Comparison of ENCODE assay signal across 10 mouse cellular contexts in the genomic region with DNA sequence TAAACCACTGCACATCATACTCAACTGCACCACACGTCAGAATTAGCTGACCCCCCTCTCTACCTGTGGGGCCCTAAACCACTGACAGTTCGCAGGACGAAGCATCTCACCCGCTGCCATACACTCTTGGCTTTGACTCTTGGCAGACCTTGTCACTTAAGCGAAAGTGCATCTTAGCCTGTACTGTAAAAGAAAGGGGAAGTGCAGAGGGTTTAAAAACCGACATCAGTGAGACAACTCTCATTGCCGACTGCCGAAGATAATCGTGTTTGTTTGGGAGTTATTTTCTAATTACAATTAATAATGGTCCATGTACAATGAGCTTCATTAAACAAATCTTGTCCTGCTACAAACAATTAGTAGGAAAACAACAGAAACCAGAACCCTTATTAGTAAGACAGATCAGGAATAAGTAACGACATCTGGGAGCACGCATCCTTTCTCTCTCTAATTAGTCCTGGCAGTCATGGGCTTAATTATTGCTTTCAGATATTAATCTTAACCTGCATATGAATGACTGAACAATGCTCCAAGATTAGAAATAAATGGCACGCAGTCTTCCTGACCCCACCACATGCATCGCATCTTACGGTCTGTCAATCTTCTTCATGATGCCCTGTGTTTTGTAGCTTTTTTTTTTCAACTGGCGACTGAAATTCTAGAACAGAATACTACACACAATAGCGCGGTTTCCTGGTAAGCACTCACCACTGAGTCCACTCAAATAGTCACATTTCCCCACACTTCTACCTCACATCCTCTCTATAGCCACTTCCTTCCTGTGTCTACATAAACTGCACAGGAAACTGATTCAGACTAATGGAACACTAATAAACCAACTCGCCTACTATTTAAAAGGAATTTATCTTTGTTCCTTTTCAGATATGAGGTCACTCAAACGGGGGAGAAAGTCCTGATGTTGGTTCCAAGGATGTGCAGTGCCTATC. TPM values are rescaled to one million over a fixed set of nuclear protein-coding genes. Genes with fewer than 3 reads are reported as not detected.
DNase-seq lines count a peak whose midpoint lies in the region; ATAC-seq and TF ChIP-seq lines count a peak whose summit lies in the region.
"Had no signal": no experiment of that assay in that cellular context is flagged by ENCODE, and none has a peak within 500 bp of the region (broad histone marks: within the 10 kb centered on the region; RNA-seq: fewer than 3 reads in every experiment).

No protein-coding gene starts in this region.

- intact Hi-C loops in heart, postnatal 10 days (cut with DNase I) = no loop called here

- H3K4me2 ChIP-seq in heart, embryonic 14.5 days (ENCODE audit: low read length) = 0 out of 2 replicates have a peak overlapping the region, but pooled peaks have one; percentile 1
- no peak overlapping the region for H3K4me2 ChIP-seq in limb, embryonic 15.5 days
- H3K4me2 ChIP-seq: neural tube, embryonic 12.5 days had no signal

- H3K9me3 ChIP-seq in heart, embryonic 14.5 days (ENCODE audit: control insufficient read depth, low read length) = no peaks in the 10 kb centered on the region
- no peaks in the 10 kb centered on the region for H3K9me3 ChIP-seq in limb, embryonic 15.5 days
- H3K9me3 ChIP-seq: neural tube, embryonic 12.5 days had no signal

- H3K4me1 ChIP-seq in heart, embryonic 14.5 days (ENCODE audit: control insufficient read depth in 2 of 2, insufficient read depth in 2 of 2, low read length in 2 of 2) = peaks cover 13 to 30% of the 10 kb centered on the region in 2 experiments
- H3K4me1 ChIP-seq in spleen, adult 2 months (ENCODE audit: control insufficient read depth, insufficient read depth, insufficient read length) = peaks cover 2% of the 10 kb centered on the region; the same call in 1 of the 2 replicates
- H3K4me1 ChIP-seq in limb, embryonic 15.5 days = peaks cover 10% of the 10 kb centered on the region; the same call in 1 of the 2 replicates
- H3K4me1 ChIP-seq: neural tube, embryonic 12.5 days had no signal

- H3K36me3 ChIP-seq in heart, embryonic 14.5 days (ENCODE audit: control insufficient read depth, insufficient read depth, low read length) = no peaks in the 10 kb centered on the region
- H3K36me3 ChIP-seq in spleen, adult 2 months (ENCODE audit: control insufficient read depth, insufficient read depth, low read length) = no peaks in the 10 kb centered on the region
- no peaks in the 10 kb centered on the region for H3K36me3 ChIP-seq in limb, embryonic 15.5 days
- H3K36me3 ChIP-seq in splenic B cell, adult 2 months (ENCODE audit: control insufficient read depth, insufficient read depth, low read length, poor library complexity, severe bottlenecking) = peaks cover 4% of the 10 kb centered on the region
- H3K36me3 ChIP-seq: neural tube, embryonic 12.5 days had no signal

- H3K4me3 ChIP-seq in heart, embryonic 14.5 days (ENCODE audit: control insufficient read depth in 1 of 2, insufficient read depth in 1 of 2, low read depth in 1 of 2, low read length in 2 of 2) = no peak overlapping the region
- peak overlapping the region; percentile 58 for H3K4me3 ChIP-seq in spleen, adult 2 months (ENCODE audit: extremely low read depth, insufficient read depth, insufficient read length)
- no peak overlapping the region for H3K4me3 ChIP-seq in limb, embryonic 15.5 days
- H3K4me3 ChIP-seq in layer of hippocampus, adult 2 months = no peak overlapping the region; the same call in 1 of the 2 replicates
- H3K4me3 ChIP-seq: neural tube, embryonic 12.5 days had no signal

- no peak overlapping the region for H3K9ac ChIP-seq in heart, embryonic 14.5 days (ENCODE audit: low read length)
- H3K9ac ChIP-seq in limb, embryonic 15.5 days = no peak overlapping the region
- H3K9ac ChIP-seq: neural tube, embryonic 12.5 days had no signal

- ATAC-seq in heart, embryonic 14.5 days (ENCODE audit: insufficient number of reproducible peaks, insufficient read depth, low FRiP score, low read depth) = no peak
- ATAC-seq in limb, embryonic 15.5 days (ENCODE audit: insufficient number of reproducible peaks, low FRiP score, low TSS enrichment, low read depth) = no peak
- no peak for ATAC-seq in erythroid progenitor cell, adult 5-6 weeks (replicated peaks; ENCODE audit: low FRiP score, poor library complexity, severe bottlenecking)

- 64% methylated on average over 19 of the region's 19 CpGs for WGBS in heart, embryonic 14.5 days
- WGBS in spleen, adult 2 months = 3% methylated on average over 19 of the region's 19 CpGs
- 67% methylated on average over 19 of the region's 19 CpGs for WGBS in limb, embryonic 15.5 days

- H3K27ac ChIP-seq in heart, embryonic 14.5 days (replicated peaks in 1 of 2; ENCODE audit: control insufficient read depth in 1 of 2, insufficient read depth in 1 of 2, low read depth in 2 of 2, low read length in 2 of 2) = 0 out of 4 replicates have a peak overlapping the region, but pooled peaks have one; percentile 7 to 19
- H3K27ac ChIP-seq in spleen, adult 2 months (ENCODE audit: insufficient read depth, low read length) = peak overlapping the region; percentile 80
- peak overlapping the region; percentile 60; the same call in 1 of the 2 replicates for H3K27ac ChIP-seq in limb, embryonic 15.5 days
- no peak overlapping the region for H3K27ac ChIP-seq in layer of hippocampus, adult 2 months
- H3K27ac ChIP-seq: neural tube, embryonic 12.5 days had no signal

- DNase-seq in heart, postnatal 10 days = no peak
- DNase-seq in spleen, adult 2 months (ENCODE audit: low read depth in 1 of 2, low spot score in 2 of 2) = peak in 1 of 2 experiments; percentile 29
- DNase-seq in spleen, adult 12 weeks (ENCODE audit: low spot score) = no peak
- DNase-seq in splenic B cell, adult 2 months (ENCODE audit: low read depth, low spot score) = peak; percentile 64
- no peak for DNase-seq in layer of hippocampus, adult 2 months (ENCODE audit: low spot score in 2 of 2)
- DNase-seq: thymus, postnatal 25 days had no signal

- no peaks in the 10 kb centered on the region for H3K27me3 ChIP-seq in heart, embryonic 14.5 days (ENCODE audit: control insufficient read depth, insufficient read depth, low read length)
- H3K27me3 ChIP-seq in spleen, adult 2 months (ENCODE audit: control insufficient read depth, insufficient read depth, low read length) = no peaks in the 10 kb centered on the region
- no peaks in the 10 kb centered on the region for H3K27me3 ChIP-seq in limb, embryonic 15.5 days
- H3K27me3 ChIP-seq in splenic B cell, adult 2 months (ENCODE audit: control insufficient read depth, insufficient read depth, low read length, poor library complexity, severe bottlenecking) = no peaks in the 10 kb centered on the region
- H3K27me3 ChIP-seq: neural tube, embryonic 12.5 days had no signal

- no peak for TF ChIP-seq CTCF in spleen, adult 2 months (IDR thresholded peaks at IDR 0.05; ENCODE audit: extremely low read depth, insufficient read depth, insufficient read length, insufficient replicate concordance)
- TF ChIP-seq CTCF in layer of hippocampus, adult 2 months (conservative IDR thresholded peaks at IDR 0.05) = no peak

- peak; percentile 35 for TF ChIP-seq POLR2A in spleen, adult 2 months (IDR thresholded peaks at IDR 0.05; ENCODE audit: low read depth, low read length)

RNA-seq across cellular contexts. Expression of a gene that starts 42.8 kb away (rescaled TPM):
- 13.5 and 14.7 TPM in 2 replicates for polyA plus RNA-seq in heart, embryonic 14.5 days (2014; fragmentation: Nextera tagmentation; extraction: Ambion mirVana)
- total RNA-seq in heart, postnatal 10 days (2021) = 10 to 100 TPM; 40.2 to 41.5 TPM
- polyA plus RNA-seq in spleen, adult 2 months (2012; rRNA removed) = 1.9 and 2.5 TPM in 2 replicates
- polyA plus RNA-seq in limb, embryonic 15.5 days (2015; fragmentation: Nextera tagmentation; extraction: Ambion mirVana) = 9.4 and 11.9 TPM in 2 replicates
- total RNA-seq in layer of hippocampus, adult 2 months (2021) = 10 to 100 TPM; 27.0 to 28.2 TPM
- under 0.01 and 0.84 TPM in 2 replicates for total RNA-seq in erythroid progenitor cell, adult 5-6 weeks (2015; ENCODE audit: low replicate concordance)
- 0.53 and 0.64 TPM in 2 replicates for total RNA-seq in erythroid progenitor cell, adult 5-6 weeks (2017; ENCODE audit: low replicate concordance)

Comparison
In these comparisons a context has a peak if more than half of its experiments do, and no peak if none do; other contexts are left out.
1. RNA of a gene that starts 42.8 kb away (total RNA-seq): 40.2 to 41.5 TPM in heart, postnatal 10 days and 27.0 to 28.2 TPM in layer of hippocampus, adult 2 months; under 0.01 to 0.84 TPM in erythroid progenitor cell, adult 5-6 weeks; every median in the first group is over 10 times any median in the second.